Mouse (Mus musculus) cerebellum, postnatal 14 days (tissue): ENCODE measurements around the gene Gm3667.
"Not testable (repeated sequence)": the region's sequence is repeated elsewhere in the genome, so short reads cannot be mapped to it uniquely, and the experiment has no call there.

Experiments used
- DNase-seq, 2 experiments: peaks; one replicate each; pipeline ENCODE4 v3.0.0; 2021; ENCODE audit warnings: mixed read lengths in 2 of 2

Gene Gm3667

GRCm38 (mm10) chr14:6889521-6890012 is at the start of gene Gm3667:
Gene Gm3667, minus strand, starts transcription at chr14:6889962.
- peak; percentile 1 for DNase-seq

- peak; percentile 1 to 2 for DNase-seq
Observed at GRCm38 (mm10) chr14:6899881-6900280, 10.1 kb upstream of the Gm3667 start.

- DNase-seq: peak; percentile 1 to 3
Observed at GRCm38 (mm10) chr14:6888811-6889210, 951 bp downstream of the Gm3667 start.

- not testable (repeated sequence) for DNase-seq
Observed at GRCm38 (mm10) chr14:6840211-6840610, 49.6 kb downstream of the Gm3667 start, which contains the start of gene Gm3642. Gene Gm3642, minus strand, starts transcription at chr14:6840311.

- not testable (repeated sequence) for DNase-seq
Observed at GRCm38 (mm10) chr14:6823297-6823696, 66.5 kb downstream of the Gm3667 start.
